Mouse (Mus musculus) ES-E14 (cell line): ENCODE measurements around the gene Ptcd2.

Experiments
- CHD2 ChIP-seq: IDR thresholded peaks from 2 replicates; pipeline ENCODE4 v1.6.1; 2014; ENCODE audit warnings: mild to moderate bottlenecking, low read depth, low read length, inconsistent platforms
- HCFC1 ChIP-seq: IDR thresholded peaks from 2 replicates; pipeline ENCODE4 v1.6.1; 2012; ENCODE audit warnings: low read length, inconsistent platforms, borderline replicate concordance; ENCODE audit not compliant: insufficient read depth

- TF ChIP-seq HCFC1, result no peak
- TF ChIP-seq CHD2, result no peak
These were observed 31.0 kb upstream of the Ptcd2 start for GRCm38 (mm10) chr13:99375550-99375949.
